Mouse (Mus musculus) stomach, postnatal 0 days (tissue): ENCODE results near the gene Rorc.

Experiments used
- CTCF ChIP-seq: IDR thresholded peaks from 2 replicates; pipeline ENCODE4 v1.5.1; 2016; ENCODE audit warnings: antibody characterized with exemption, low read depth, mild to moderate bottlenecking, moderate library complexity
- EP300 ChIP-seq: optimal IDR thresholded peaks from 2 replicates; pipeline ENCODE3; 2016; ENCODE audit warnings: antibody characterized with exemption

- no peak for TF ChIP-seq EP300
- TF ChIP-seq CTCF = no peak
Observed at GRCm38 (mm10) chr3:94369709-94370108, 2.9 kb upstream of the Rorc start.
